Mouse (Mus musculus) hindbrain, embryonic 14.5 days (tissue): ENCODE data around the gene Slc9a2. TPM values are rescaled to one million over a fixed set of nuclear protein-coding genes. Genes with fewer than 3 reads are reported as not detected.

ENCODE experiments used
- ATAC-seq: fragments of 200-750 bp; cut with Nextera tagmentation; 2 replicates; pipeline ENCODE4 v1.8.0; 2017; ENCODE audit warnings: moderate number of reproducible peaks, mild to moderate bottlenecking, moderate TSS enrichment, moderate library complexity; ENCODE audit not compliant: low FRiP score
- DNase-seq: peaks from one replicate; pipeline ENCODE4 v3.0.0-alpha.2; 2015; ENCODE audit warnings: low spot score
- H3K27ac ChIP-seq: fragments of 300-500 bp; sonication (generic); 2 replicates; pipeline ENCODE4 v1.5.1; 2014; ENCODE audit warnings: mild to moderate bottlenecking, moderate library complexity
- H3K27me3 ChIP-seq: fragments of 300-500 bp; sonication (generic); 2 replicates; pipeline ENCODE4 v1.6.1; 2014; ENCODE audit warnings: mild to moderate bottlenecking, low read length, mixed read lengths; ENCODE audit not compliant: control insufficient read depth, insufficient read depth
- H3K36me3 ChIP-seq: fragments of 300-500 bp; sonication (generic); replicated peaks from 2 replicates; pipeline ENCODE4 v1.6.1; 2014; ENCODE audit not compliant: control insufficient read depth, insufficient read depth
- H3K4me1 ChIP-seq: fragments of 300-500 bp; sonication (generic); replicated peaks from 2 replicates; pipeline ENCODE4 v1.6.1; 2014; ENCODE audit warnings: antibody characterized with exemption, low read length, mixed read lengths; ENCODE audit not compliant: control insufficient read depth, insufficient read depth
- H3K4me2 ChIP-seq: fragments of 300-500 bp; sonication (generic); replicated peaks from 2 replicates; pipeline ENCODE4 v1.6.1; 2014; ENCODE audit warnings: mild to moderate bottlenecking, moderate library complexity
- H3K4me3 ChIP-seq: fragments of 300-500 bp; sonication (generic); replicated peaks from 2 replicates; pipeline ENCODE4 v1.5.1; 2014; ENCODE audit warnings: mild to moderate bottlenecking, low read length
- H3K9ac ChIP-seq: fragments of 300-500 bp; sonication (generic); 2 replicates; pipeline ENCODE4 v1.6.1; 2014
- H3K9me3 ChIP-seq: fragments of 300-500 bp; sonication (generic); 2 replicates; pipeline ENCODE4 v1.6.1; 2016; ENCODE audit warnings: low read length; ENCODE audit not compliant: control insufficient read depth
- WGBS: fragments of 180-500 bp; shearing (Covaris S2); extraction: QIAGEN DNeasy Blood & Tissue Kit; methylation state at CpG from one replicate; pipeline ENCODE4 v1.1.7; 2014; 5-methylcytosine and 5-hydroxymethylcytosine counted together
- polyA plus RNA-seq: library from polyadenylated mRNA; unstranded; fragments of >200 nt; fragmentation: Nextera tagmentation; extraction: Ambion mirVana; gene quantifications from 2 replicates; pipeline ENCODE4 v1.2.1, GENCODE M21; 2014

Slc9a2 gene
- polyA plus RNA-seq, 1 experiment from 2014 or later = 0.12 TPM

DNA sequence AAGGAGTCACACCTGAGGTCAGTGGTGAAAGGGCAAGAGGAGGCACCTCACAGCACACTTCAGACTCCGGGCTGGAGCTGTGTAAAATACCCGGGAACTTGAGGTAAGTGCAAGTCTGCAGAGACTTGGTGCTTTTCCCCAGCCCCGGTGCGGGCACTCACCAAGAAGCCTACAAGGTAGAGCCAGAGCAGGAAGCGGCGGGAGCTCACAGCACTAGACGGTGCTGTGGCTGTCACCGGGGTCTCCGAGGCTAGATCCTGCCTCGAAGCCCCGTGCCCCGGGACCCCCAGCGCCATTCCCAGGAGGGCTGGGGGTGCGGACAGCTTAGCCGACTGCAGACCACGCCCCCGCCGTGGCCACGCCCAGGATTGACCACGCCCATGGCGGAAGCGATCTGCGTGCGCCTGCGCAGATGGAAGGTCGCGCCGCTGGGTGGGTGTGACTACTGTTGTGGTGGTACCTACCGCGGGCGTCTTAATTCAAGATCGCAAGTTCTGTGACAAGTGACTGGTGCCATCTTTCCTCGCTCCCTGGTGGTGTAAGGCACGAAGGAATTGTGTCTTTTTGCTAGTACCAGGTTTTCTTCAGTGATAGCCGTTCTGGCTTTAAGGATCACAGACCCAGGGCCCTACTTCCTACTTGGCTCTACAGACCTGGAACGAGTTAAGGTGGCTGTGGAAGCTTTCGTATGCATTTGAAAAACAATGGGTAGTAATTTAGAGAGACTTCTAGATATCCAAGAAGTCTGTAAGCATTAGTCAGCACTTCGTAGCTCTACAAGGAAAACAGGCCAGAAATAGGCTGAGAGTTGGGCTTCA lies 110.2 kb downstream of the Slc9a2 start, which contains the start of gene Mfsd9:
TSS of gene Mfsd9 (minus strand) at position 364 of the 818 bp plus-strand sequence.
- peak; percentile 95 for ATAC-seq
- no peaks in the 10 kb centered on the region; the same call in 1 of the 2 replicates for H3K4me1 ChIP-seq
- no peaks in the 10 kb centered on the region for H3K27me3 ChIP-seq
- peak within 1 kb of the TSS; percentile 55 for H3K4me3 ChIP-seq
- DNase-seq = peak; percentile 93
- H3K4me2 ChIP-seq = peak within 1 kb of the TSS; percentile 71
- H3K27ac ChIP-seq = no peak within 1 kb of the TSS
- WGBS = 6% methylated on average over 38 of the region's 38 CpGs
- H3K9ac ChIP-seq = peak within 1 kb of the TSS; percentile 53
- no peaks in the 10 kb centered on the region for H3K9me3 ChIP-seq
- no peaks in the 10 kb centered on the region for H3K36me3 ChIP-seq

DNA sequence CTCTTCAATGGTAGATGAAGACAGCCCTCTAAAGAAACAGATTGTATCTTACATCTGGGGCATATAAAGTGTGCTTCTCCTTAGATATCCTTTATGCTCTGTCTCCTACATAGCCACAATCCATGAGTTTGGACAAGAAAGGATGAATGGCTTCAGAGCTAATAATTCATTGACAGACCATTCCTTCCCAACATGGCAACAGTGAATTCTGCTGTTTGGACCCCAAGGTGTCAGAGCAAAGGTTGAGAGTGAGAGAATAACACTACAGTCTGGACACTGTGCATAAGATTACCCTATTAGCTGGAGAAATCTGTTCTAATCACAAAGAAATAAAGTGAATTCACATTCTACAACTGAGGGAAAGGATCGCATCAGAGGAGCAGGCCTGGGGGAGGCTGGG lies 115.1 kb downstream of the Slc9a2 start:
- Histone ChIP-seq H3K9me3 (no peaks in the 10 kb centered on the region), H3K4me3 (no peak overlapping the region), H3K4me2 (no peak overlapping the region), H3K27me3 (no peaks in the 10 kb centered on the region), H3K36me3 (no peaks in the 10 kb centered on the region), H3K27ac (no peak overlapping the region), H3K9ac (no peak overlapping the region), H3K4me1 (no peaks in the 10 kb centered on the region; the same call in 1 of the 2 replicates)
- 100% methylated on average over 1 of the region's 1 CpGs for WGBS
- DNase-seq = no peak
- ATAC-seq = no peak

DNA sequence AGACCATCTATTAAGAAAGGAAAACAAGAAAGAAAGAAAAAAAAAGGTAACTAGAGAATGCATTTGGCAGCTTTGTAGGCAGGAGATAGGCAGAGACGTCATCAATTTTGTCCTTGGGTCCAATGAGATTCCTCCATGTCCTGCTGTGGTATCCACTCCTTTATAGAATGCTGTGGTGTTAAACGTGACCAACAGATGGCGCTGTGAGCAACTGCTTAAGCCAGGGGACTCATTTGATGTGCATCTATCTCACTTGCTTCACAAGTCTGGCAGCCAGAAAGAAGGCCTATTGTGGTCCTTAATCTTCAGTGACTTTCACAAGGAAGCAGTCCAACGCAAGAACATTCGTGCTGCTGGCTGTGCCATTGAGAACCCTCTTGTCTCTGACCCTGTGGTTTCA lies 117.0 kb downstream of the Slc9a2 start:
- WGBS = 15% methylated on average over 5 of the region's 5 CpGs
- no peak overlapping the region for H3K4me2 ChIP-seq

DNA sequence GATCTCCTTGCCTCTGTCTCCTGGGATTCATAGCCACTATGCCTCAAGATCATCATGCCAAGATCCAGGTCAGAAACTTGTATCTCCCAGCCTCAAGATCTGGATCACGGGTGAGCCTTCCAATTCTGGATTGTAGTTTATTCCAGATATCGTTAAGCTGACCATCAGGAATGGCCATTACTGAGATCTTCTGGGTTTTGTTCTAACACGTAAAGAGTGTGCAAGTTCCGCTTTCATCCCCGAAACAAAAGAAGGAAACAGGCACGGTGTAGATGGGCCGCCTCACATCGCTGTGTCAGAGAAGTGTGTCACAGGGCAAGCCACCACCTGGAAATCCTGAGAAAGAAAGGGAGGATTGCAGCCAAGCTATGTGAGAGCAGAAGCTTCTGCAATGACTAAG lies 118.7 kb downstream of the Slc9a2 start:
- Histone ChIP-seq H3K27me3 (no peaks in the 10 kb centered on the region), H3K4me1 (no peaks in the 10 kb centered on the region), H3K9ac (no peak overlapping the region), H3K27ac (no peak overlapping the region), H3K4me3 (no peak overlapping the region), H3K36me3 (no peaks in the 10 kb centered on the region), H3K4me2 (no peak overlapping the region), H3K9me3 (no peaks in the 10 kb centered on the region)
- no peak for DNase-seq
- ATAC-seq = no peak
- 87% methylated on average over 8 of the region's 8 CpGs for WGBS

More for the DNA sequence above, 117.0 kb downstream of the Slc9a2 start:
- ATAC-seq (peak; percentile 55; the same call in 1 of the 2 replicates), DNase-seq (peak; percentile 79)
- no peaks in the 10 kb centered on the region for H3K27me3 ChIP-seq
- no peak overlapping the region for H3K27ac ChIP-seq
- H3K4me3 ChIP-seq = no peak overlapping the region
- H3K9ac ChIP-seq = no peak overlapping the region
- no peaks in the 10 kb centered on the region for H3K4me1 ChIP-seq
- no peaks in the 10 kb centered on the region for H3K9me3 ChIP-seq
- H3K36me3 ChIP-seq = no peaks in the 10 kb centered on the region

DNA sequence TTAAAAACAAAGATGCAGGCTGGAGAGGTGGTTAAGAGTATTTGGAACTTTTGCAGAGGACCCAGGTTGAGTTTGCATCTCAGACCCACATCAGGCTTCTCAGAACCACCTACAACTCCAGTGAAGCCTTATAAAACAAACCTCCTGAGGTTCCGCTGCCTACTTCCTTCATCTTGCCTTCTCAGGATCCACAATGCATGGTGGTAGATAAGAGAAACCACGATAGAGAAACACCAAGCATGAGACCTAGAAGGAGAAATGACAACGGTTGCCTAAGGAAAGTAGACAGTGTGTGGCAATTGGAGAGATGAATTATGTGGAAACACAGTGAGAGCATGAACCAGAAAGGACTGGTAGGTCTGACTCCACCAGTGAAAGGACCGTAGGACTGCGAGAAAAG lies 120.5 kb downstream of the Slc9a2 start:
- Histone ChIP-seq H3K36me3 (no peaks in the 10 kb centered on the region), H3K27ac (no peak overlapping the region), H3K4me1 (no peaks in the 10 kb centered on the region), H3K4me2 (no peak overlapping the region), H3K4me3 (no peak overlapping the region), H3K9me3 (no peaks in the 10 kb centered on the region), H3K9ac (no peak overlapping the region), H3K27me3 (no peaks in the 10 kb centered on the region)
- WGBS = 93% methylated on average over 5 of the region's 5 CpGs
- DNase-seq (no peak), ATAC-seq (no peak)

DNA sequence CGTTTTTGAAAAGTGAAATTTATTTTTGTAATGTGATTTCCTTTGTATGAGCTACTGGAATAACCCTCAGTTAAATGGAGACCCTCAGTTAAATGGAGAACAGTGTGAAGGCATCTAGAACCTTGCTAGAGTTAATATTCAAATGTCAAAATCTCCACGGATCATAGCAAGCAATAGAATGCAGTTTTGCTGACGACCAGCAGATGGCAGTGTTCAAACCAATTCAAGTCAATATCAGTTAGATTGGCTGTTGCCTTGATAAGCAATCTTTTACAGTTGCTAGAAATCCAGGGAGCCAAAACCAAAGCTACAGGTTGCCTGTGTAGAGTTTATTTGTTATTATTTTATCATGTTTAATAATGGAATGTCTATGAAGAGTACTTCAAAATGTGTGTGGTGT lies 122.4 kb downstream of the Slc9a2 start:
- Histone ChIP-seq H3K4me2 (no peak overlapping the region), H3K27ac (no peak overlapping the region), H3K36me3 (no peaks in the 10 kb centered on the region), H3K9me3 (no peaks in the 10 kb centered on the region), H3K27me3 (no peaks in the 10 kb centered on the region), H3K9ac (no peak overlapping the region), H3K4me1 (no peaks in the 10 kb centered on the region), H3K4me3 (no peak overlapping the region)
- ATAC-seq (no peak), DNase-seq (peak; percentile 74)
- 27% methylated on average over 3 of the region's 3 CpGs for WGBS

DNA sequence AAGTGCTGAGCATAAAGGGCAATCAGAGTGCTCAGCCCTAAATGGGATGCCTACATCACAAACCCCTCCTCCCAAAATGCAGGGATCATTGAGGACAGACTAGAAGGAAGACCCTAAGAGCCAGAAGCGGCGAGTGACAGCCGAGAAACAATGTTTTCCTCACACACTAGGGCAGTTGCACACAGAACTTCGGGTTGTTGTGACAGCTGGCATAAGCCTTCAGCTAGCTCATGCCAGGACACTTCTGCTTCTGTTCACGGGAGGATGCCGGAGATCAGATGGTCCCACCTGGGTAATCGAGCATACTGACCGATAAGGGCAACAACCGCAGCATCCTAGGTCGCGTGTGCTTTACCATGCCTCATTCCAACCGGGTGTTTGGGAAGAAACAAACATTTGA lies 123.7 kb downstream of the Slc9a2 start:
- no peak overlapping the region for H3K9ac ChIP-seq
- no peak for ATAC-seq
- no peak for DNase-seq
- no peak overlapping the region for H3K4me3 ChIP-seq
- H3K4me1 ChIP-seq = no peaks in the 10 kb centered on the region
- WGBS = 94% methylated on average over 12 of the region's 12 CpGs
- no peaks in the 10 kb centered on the region for H3K27me3 ChIP-seq
- H3K36me3 ChIP-seq = no peaks in the 10 kb centered on the region
- H3K27ac ChIP-seq = no peak overlapping the region
- no peak overlapping the region for H3K4me2 ChIP-seq
- H3K9me3 ChIP-seq = no peaks in the 10 kb centered on the region

DNA sequence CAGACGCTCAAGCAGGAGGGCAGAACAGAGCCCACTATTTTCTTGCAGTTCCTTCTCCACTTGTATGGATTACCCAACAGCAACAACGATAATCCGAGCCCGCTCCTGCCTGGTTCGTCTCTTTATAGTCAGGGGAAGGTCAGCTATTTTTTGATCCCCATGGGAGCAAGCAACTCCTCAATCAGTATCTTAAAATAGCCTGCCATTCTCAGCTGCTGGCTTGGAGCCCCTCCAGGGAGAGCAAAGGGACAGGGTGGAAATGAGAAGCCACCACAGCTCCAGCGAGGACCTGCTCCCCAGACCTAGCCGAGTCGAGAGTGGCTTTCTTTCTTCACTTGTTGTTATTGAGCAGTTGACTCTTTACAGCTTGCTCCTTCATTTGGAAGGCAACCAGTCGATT lies 125.0 kb downstream of the Slc9a2 start, which contains the start of gene Tmem182:
TSS of gene Tmem182 (plus strand) at position 251 of the 400 bp plus-strand sequence.
- Histone ChIP-seq H3K4me3 (no peak within 1 kb of the TSS), H3K27me3 (no peaks in the 10 kb centered on the region), H3K4me1 (no peaks in the 10 kb centered on the region), H3K9ac (no peak within 1 kb of the TSS), H3K4me2 (no peak within 1 kb of the TSS), H3K36me3 (no peaks in the 10 kb centered on the region), H3K9me3 (no peaks in the 10 kb centered on the region), H3K27ac (no peak within 1 kb of the TSS)
- DNase-seq (no peak), ATAC-seq (no peak)
- 76% methylated on average over 9 of the region's 9 CpGs for WGBS

DNA sequence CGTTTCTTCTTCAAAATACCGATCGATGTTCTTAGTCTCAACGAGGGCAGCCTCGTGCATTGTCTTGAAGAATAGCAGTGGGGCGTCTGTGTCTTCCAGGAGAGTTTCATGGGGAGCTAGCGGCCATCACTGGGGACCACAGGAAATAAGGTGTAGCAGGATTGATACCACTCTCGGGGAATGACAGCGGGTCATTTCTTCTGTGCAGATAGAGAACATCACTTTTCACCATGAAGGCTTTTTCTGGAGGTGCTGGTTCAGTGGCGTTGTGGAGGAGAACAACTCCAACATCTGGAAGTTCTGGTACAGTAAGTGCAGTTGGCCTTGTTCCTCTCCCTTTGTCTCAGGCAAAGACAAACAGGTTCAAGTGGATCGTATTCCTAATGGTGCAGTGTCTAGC lies 125.5 kb downstream of the Slc9a2 start:
- Histone ChIP-seq H3K9me3 (no peaks in the 10 kb centered on the region), H3K4me2 (no peak overlapping the region), H3K4me1 (no peaks in the 10 kb centered on the region), H3K4me3 (no peak overlapping the region), H3K9ac (no peak overlapping the region), H3K27ac (no peak overlapping the region), H3K36me3 (no peaks in the 10 kb centered on the region), H3K27me3 (no peaks in the 10 kb centered on the region)
- DNase-seq (no peak), ATAC-seq (no peak)
- 90% methylated on average over 11 of the region's 11 CpGs for WGBS
